Mouse (Mus musculus) stomach, postnatal 0 days (tissue): ENCODE data around the gene Hsd17b14.

Source experiments
- CTCF ChIP-seq: IDR thresholded peaks from 2 replicates; pipeline ENCODE4 v1.5.1; 2016; ENCODE audit warnings: antibody characterized with exemption, low read depth, mild to moderate bottlenecking, moderate library complexity
- EP300 ChIP-seq: optimal IDR thresholded peaks from 2 replicates; pipeline ENCODE3; 2016; ENCODE audit warnings: antibody characterized with exemption

DNA sequence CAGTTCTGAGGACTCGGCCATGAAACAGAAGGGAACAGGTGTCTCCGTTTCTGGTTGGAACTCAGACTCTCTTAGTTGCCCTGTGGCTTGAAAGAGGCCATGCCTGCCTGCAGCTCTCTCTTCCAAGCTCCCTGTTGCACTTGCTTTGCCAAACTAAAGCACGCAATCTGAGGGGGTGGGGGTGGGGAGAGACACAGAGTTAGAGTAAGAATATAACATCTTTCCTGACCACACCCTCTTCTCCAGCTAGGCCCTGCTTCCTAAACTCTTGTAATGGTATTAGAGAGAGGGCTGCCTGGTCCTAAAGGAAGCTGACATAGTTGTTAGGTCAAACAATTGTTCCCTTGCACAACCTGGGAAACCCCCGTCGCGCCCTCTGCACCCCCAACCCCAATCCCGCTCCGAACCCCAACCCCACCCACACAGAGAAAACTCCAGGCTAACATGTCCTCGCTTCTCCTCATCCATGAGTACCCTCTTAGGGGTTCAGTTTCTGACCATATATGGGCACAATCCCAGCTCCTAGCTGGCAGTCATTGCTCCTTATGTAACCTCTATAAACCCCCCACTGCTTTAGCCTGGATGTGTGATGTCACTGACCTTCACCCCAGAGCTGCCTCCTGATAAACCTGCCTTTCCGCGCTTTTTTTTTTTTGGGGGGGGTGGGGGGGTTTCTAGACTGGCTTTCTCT, 3.7 kb upstream of the Hsd17b14 start:
- no peak for TF ChIP-seq CTCF
- no peak for TF ChIP-seq EP300
